Mouse (Mus musculus) kidney, postnatal 0 days (tissue): ENCODE data around the gene Prr12. TPM values are rescaled to one million over a fixed set of nuclear protein-coding genes. Genes with fewer than 3 reads are reported as not detected.
A peak's percentile ranks its signal among the peaks of the same experiment; 100 is the strongest.

Experiments
- ATAC-seq: fragments of 200-750 bp; cut with Nextera tagmentation; replicated peaks from 2 replicates; pipeline ENCODE4 v1.8.0; 2017; ENCODE audit warnings: low read depth, moderate number of reproducible peaks, moderate TSS enrichment, moderate library complexity; ENCODE audit not compliant: low FRiP score
- DNase-seq: peaks from one replicate; pipeline ENCODE4 v3.0.0-alpha.2; 2016; ENCODE audit warnings: low spot score
- H3K27ac ChIP-seq: fragments of 300-500 bp; sonication (generic); 2 replicates; pipeline ENCODE4 v1.5.1; 2014; ENCODE audit warnings: mild to moderate bottlenecking
- H3K27me3 ChIP-seq: fragments of 300-500 bp; sonication (generic); 2 replicates; pipeline ENCODE4 v1.6.1; 2014; ENCODE audit warnings: low read length, mixed read lengths; ENCODE audit not compliant: insufficient read depth
- H3K36me3 ChIP-seq: fragments of 300-500 bp; sonication (generic); 2 replicates; pipeline ENCODE4 v1.6.1; 2014; ENCODE audit warnings: low read length, mixed read lengths; ENCODE audit not compliant: insufficient read depth
- H3K4me1 ChIP-seq: fragments of 300-500 bp; sonication (generic); replicated peaks from 2 replicates; pipeline ENCODE4 v1.6.1; 2014; ENCODE audit warnings: antibody characterized with exemption, low read length, mixed read lengths; ENCODE audit not compliant: insufficient read depth
- H3K4me2 ChIP-seq: fragments of 300-500 bp; sonication (generic); 2 replicates; pipeline ENCODE4 v1.6.1; 2014; ENCODE audit warnings: mild to moderate bottlenecking, low read length, moderate library complexity, mixed read lengths
- H3K4me3 ChIP-seq: fragments of 300-500 bp; sonication (generic); replicated peaks from 2 replicates; pipeline ENCODE4 v1.5.1; 2014; ENCODE audit warnings: low read depth, low read length
- H3K9ac ChIP-seq: fragments of 300-500 bp; sonication (generic); 2 replicates; pipeline ENCODE4 v1.6.1; 2014; ENCODE audit warnings: low read depth, low read length
- H3K9me3 ChIP-seq: fragments of 300-500 bp; sonication (generic); replicated peaks from 2 replicates; pipeline ENCODE4 v1.6.1; 2016; ENCODE audit warnings: low read length, inconsistent platforms, mixed read lengths
- CTCF ChIP-seq: IDR thresholded peaks from 2 replicates; pipeline ENCODE4 v1.5.1; 2016; ENCODE audit warnings: antibody characterized with exemption, low read depth, mild to moderate bottlenecking, moderate library complexity
- WGBS: fragments of 180-500 bp; shearing (Covaris S2); extraction: QIAGEN DNeasy Blood & Tissue Kit; methylation state at CpG from one replicate; pipeline ENCODE4 v1.1.7; 2014; 5-methylcytosine and 5-hydroxymethylcytosine counted together
- polyA plus RNA-seq: library from polyadenylated mRNA; unstranded; fragments of >200 nt; fragmentation: Nextera tagmentation; extraction: Ambion mirVana; gene quantifications from 2 replicates; pipeline ENCODE4 v1.2.1, GENCODE M21; 2015

The Prr12 gene
- polyA plus RNA-seq, 1 experiment from 2014 or later, result 5.8 TPM

- DNase-seq (peak; percentile 86), ATAC-seq (no peak)
- no peaks in the 10 kb centered on the region for H3K9me3 ChIP-seq
- peak overlapping the region; percentile 72 for H3K27ac ChIP-seq
- H3K36me3 ChIP-seq, result no peaks in the 10 kb centered on the region
- H3K4me3 ChIP-seq, result no peak overlapping the region
- no peak for TF ChIP-seq CTCF
- H3K4me1 ChIP-seq, result 0 out of 2 replicates have a peak, but pooled peaks cover 9% of the 10 kb centered on the region
- no peak overlapping the region for H3K9ac ChIP-seq
- WGBS, result 8% methylated on average over 7 of the region's 7 CpGs
- H3K4me2 ChIP-seq, result peak overlapping the region; percentile 5; the same call in 1 of the 2 replicates
- H3K27me3 ChIP-seq, result no peaks in the 10 kb centered on the region
These were observed 41.4 kb upstream of the Prr12 start for GRCm38 (mm10) chr7:45094121-45094520.

- peak; percentile 66 for DNase-seq
- Histone ChIP-seq H3K27ac (peak overlapping the region; percentile 72), H3K27me3 (no peaks in the 10 kb centered on the region), H3K4me3 (no peak overlapping the region), H3K9me3 (no peaks in the 10 kb centered on the region), H3K9ac (no peak overlapping the region), H3K36me3 (no peaks in the 10 kb centered on the region), H3K4me2 (peak overlapping the region; percentile 5; the same call in 1 of the 2 replicates), H3K4me1 (0 out of 2 replicates have a peak, but pooled peaks cover 9% of the 10 kb centered on the region)
- WGBS, result 24% methylated on average over 18 of the region's 18 CpGs
- no peak for ATAC-seq
- no peak for TF ChIP-seq CTCF
These were observed 40.8 kb upstream of the Prr12 start for GRCm38 (mm10) chr7:45093516-45093905.

GRCm38 (mm10) chr7:45092828-45093515 is 40.3 kb upstream of the Prr12 start:
- Histone ChIP-seq H3K4me1 (0 out of 2 replicates have a peak, but pooled peaks cover 9% of the 10 kb centered on the region), H3K4me3 (no peak overlapping the region), H3K27ac (peak overlapping the region; percentile 57), H3K9ac (no peak overlapping the region), H3K27me3 (no peaks in the 10 kb centered on the region), H3K36me3 (peaks cover under 1% of the 10 kb centered on the region; the same call in 1 of the 2 replicates), H3K9me3 (no peaks in the 10 kb centered on the region), H3K4me2 (no peak overlapping the region)
- WGBS, result 31% methylated on average over 12 of the region's 12 CpGs
- DNase-seq, result no peak
- no peak for ATAC-seq
- TF ChIP-seq CTCF, result no peak

GRCm38 (mm10) chr7:45092048-45092447 is 39.4 kb upstream of the Prr12 start, which contains the start of gene Rcn3:
Rcn3 (minus strand) TSS chr7:45092221.
- Histone ChIP-seq H3K27me3 (no peaks in the 10 kb centered on the region), H3K4me1 (0 out of 2 replicates have a peak, but pooled peaks cover 9% of the 10 kb centered on the region), H3K36me3 (peaks cover 9% of the 10 kb centered on the region; the same call in 1 of the 2 replicates), H3K27ac (peak within 1 kb of the TSS; percentile 84), H3K9me3 (no peaks in the 10 kb centered on the region), H3K4me3 (peak within 1 kb of the TSS; percentile 51), H3K9ac (peak within 1 kb of the TSS; percentile 74), H3K4me2 (peak within 1 kb of the TSS; percentile 71)
- ATAC-seq (peak; percentile 86), DNase-seq (peak; percentile 99)
- under 1% methylated on average over 16 of the region's 16 CpGs for WGBS
- TF ChIP-seq CTCF, result no peak

- H3K4me1 ChIP-seq, result 0 out of 2 replicates have a peak, but pooled peaks cover 9% of the 10 kb centered on the region
- no peaks in the 10 kb centered on the region for H3K27me3 ChIP-seq
- WGBS, result 8% methylated on average over 35 of the region's 35 CpGs
- H3K9me3 ChIP-seq, result no peaks in the 10 kb centered on the region
- TF ChIP-seq CTCF, result no peak
- H3K27ac ChIP-seq, result peak overlapping the region; percentile 84
- H3K4me2 ChIP-seq, result peak overlapping the region; percentile 71
- peaks cover 13% of the 10 kb centered on the region for H3K36me3 ChIP-seq
- DNase-seq (peak; percentile 80), ATAC-seq (peak; percentile 66; the same call in 1 of the 2 replicates)
- peak overlapping the region; percentile 74 for H3K9ac ChIP-seq
- peak overlapping the region; percentile 51 for H3K4me3 ChIP-seq
These were observed 38.6 kb upstream of the Prr12 start for GRCm38 (mm10) chr7:45091001-45091990.
